In genomic region chr14:31564452-31565179, GRCm38 (mm10) we compare ENCODE assay signal across 8 mouse cellular contexts. TPM values are rescaled to one million over a fixed set of nuclear protein-coding genes. Genes with fewer than 3 reads are reported as not detected.
DNase-seq lines count a peak whose midpoint lies in the region; ATAC-seq and TF ChIP-seq lines count a peak whose summit lies in the region.

No protein-coding gene starts in this region.

- H3K27ac ChIP-seq in liver, adult 2 months (replicated peaks; ENCODE audit: insufficient read depth, low read depth, low read length), result no peak overlapping the region
- no peak overlapping the region for H3K27ac ChIP-seq in liver, embryonic 12.5 days
- H3K27ac ChIP-seq in intestine, embryonic 16.5 days (ENCODE audit: low read length), result peak overlapping the region; percentile 49
- peak overlapping the region; percentile 25; the same call in 1 of the 2 replicates for H3K27ac ChIP-seq in lung, embryonic 15.5 days

- no peak overlapping the region for H3K4me2 ChIP-seq in liver, embryonic 12.5 days
- no peak overlapping the region for H3K4me2 ChIP-seq in intestine, embryonic 16.5 days (ENCODE audit: low read depth, low read length)
- H3K4me2 ChIP-seq in lung, embryonic 15.5 days, result no peak overlapping the region

- 58% methylated on average over 6 of the region's 6 CpGs for whole genome bisulfite sequencing in liver, adult 2 months
- WGBS in liver, embryonic 12.5 days (ENCODE audit: insufficient replicate concordance), result 57% methylated on average over 6 of the region's 6 CpGs
- WGBS in intestine, embryonic 16.5 days, result 19% methylated on average over 6 of the region's 6 CpGs
- 9% methylated on average over 6 of the region's 6 CpGs for WGBS in lung, embryonic 15.5 days

- TF ChIP-seq CTCF in liver, adult 2 months (IDR thresholded peaks at IDR 0.05; ENCODE audit: low read depth, low read length), result no peak

- H3K4me3 ChIP-seq in liver, adult 2 months (ENCODE audit: insufficient read depth, low read depth, low read length), result no peak overlapping the region
- H3K4me3 ChIP-seq in liver, embryonic 12.5 days, result no peak overlapping the region
- H3K4me3 ChIP-seq in intestine, embryonic 16.5 days (ENCODE audit: low read length), result no peak overlapping the region
- no peak overlapping the region for H3K4me3 ChIP-seq in lung, embryonic 15.5 days

- no peak for TF ChIP-seq POLR2A in liver, adult 2 months (IDR thresholded peaks at IDR 0.05; ENCODE audit: extremely low read depth, insufficient read depth, low read length)

- no peaks in the 10 kb centered on the region for H3K4me1 ChIP-seq in liver, adult 2 months (ENCODE audit: control insufficient read depth, insufficient read depth, low read length)
- H3K4me1 ChIP-seq in liver, embryonic 12.5 days, result peaks cover 18% of the 10 kb centered on the region
- H3K4me1 ChIP-seq in intestine, embryonic 16.5 days (ENCODE audit: control insufficient read depth, insufficient read depth, low read length), result peaks cover 28% of the 10 kb centered on the region
- H3K4me1 ChIP-seq in lung, embryonic 15.5 days, result peaks cover 35% of the 10 kb centered on the region

- no peaks in the 10 kb centered on the region for H3K79me2 ChIP-seq in liver, adult 2 months (ENCODE audit: control insufficient read depth, insufficient read depth, low read length)

- no peaks in the 10 kb centered on the region for H3K27me3 ChIP-seq in liver, adult 2 months (ENCODE audit: control insufficient read depth, insufficient read depth, low read length)
- peaks cover 15% of the 10 kb centered on the region; the same call in 1 of the 2 replicates for H3K27me3 ChIP-seq in liver, embryonic 12.5 days (replicated peaks)
- H3K27me3 ChIP-seq in intestine, embryonic 16.5 days (replicated peaks; ENCODE audit: control insufficient read depth, insufficient read depth, low read length), result no peaks in the 10 kb centered on the region
- no peaks in the 10 kb centered on the region for H3K27me3 ChIP-seq in lung, embryonic 15.5 days

- H3K9ac ChIP-seq in liver, adult 2 months (ENCODE audit: low read depth, low read length), result no peak overlapping the region
- no peak overlapping the region for H3K9ac ChIP-seq in liver, embryonic 12.5 days
- H3K9ac ChIP-seq in intestine, embryonic 16.5 days (ENCODE audit: low read depth, low read length), result no peak overlapping the region
- no peak overlapping the region for H3K9ac ChIP-seq in lung, embryonic 15.5 days

- DNase-seq in liver, adult 2 months (ENCODE audit: extremely low read depth, low read depth, low spot score), result peak; percentile 3
- peak; percentile 17 for DNase-seq in fibroblast of lung, adult 2 months (ENCODE audit: low read depth)
- no peak for DNase-seq in B cell, adult 2 months
- no peak for DNase-seq in cerebellum, postnatal 14 days

- H3K36me3 ChIP-seq in liver, adult 2 months (ENCODE audit: control insufficient read depth, insufficient read depth, low read length), result no peaks in the 10 kb centered on the region
- no peaks in the 10 kb centered on the region for H3K36me3 ChIP-seq in liver, embryonic 12.5 days
- H3K36me3 ChIP-seq in intestine, embryonic 16.5 days (ENCODE audit: control insufficient read depth, insufficient read depth, low read length), result no peaks in the 10 kb centered on the region
- no peaks in the 10 kb centered on the region for H3K36me3 ChIP-seq in lung, embryonic 15.5 days

- ATAC-seq in liver, embryonic 12.5 days, result no peak
- peak; percentile 30 for ATAC-seq in intestine, embryonic 16.5 days
- ATAC-seq in lung, embryonic 15.5 days (ENCODE audit: borderline replicate concordance, extremely low read depth, low FRiP score, low TSS enrichment), result peak; percentile 89
- no peak for ATAC-seq in inflammation-experienced regulatory T-cells, adult 6 months

- no peaks in the 10 kb centered on the region for H3K9me3 ChIP-seq in liver, embryonic 12.5 days (replicated peaks)
- H3K9me3 ChIP-seq in intestine, embryonic 16.5 days (ENCODE audit: control insufficient read depth, low read length), result no peaks in the 10 kb centered on the region
- no peaks in the 10 kb centered on the region for H3K9me3 ChIP-seq in lung, embryonic 15.5 days

RNA-seq across cellular contexts. Expression of gene Colq, which starts 26.5 kb away (rescaled TPM):
- under 0.01 TPM in 1 of 2 replicates, not detected in the other for total RNA-seq in liver, adult 2 months (2014; rRNA removed)
- 0.06 and 0.09 TPM in 2 replicates for polyA plus RNA-seq in liver, adult 2 months (2012; rRNA removed)
- 0.05 and 0.22 TPM in 2 replicates for polyA plus RNA-seq in liver, embryonic 12.5 days (2016; fragmentation: Nextera tagmentation; extraction: Ambion mirVana)
- 0.92 and 1.0 TPM in 2 replicates for polyA plus RNA-seq in intestine, embryonic 16.5 days (2015; fragmentation: Nextera tagmentation; extraction: Ambion mirVana)
- 0.87 and 1.9 TPM in 2 replicates for polyA plus RNA-seq in lung, embryonic 15.5 days (2015; fragmentation: Nextera tagmentation; extraction: Ambion mirVana)
- polyA plus RNA-seq in inflammation-experienced regulatory T-cells, adult 6 months (2017; shearing (Covaris generic)), result 1 to 10 TPM; 2.1 to 6.2 (median 3.5) TPM

Comparison
In these comparisons a context has a peak if more than half of its experiments do, and no peak if none do; other contexts are left out.
1. DNase-seq: peak in liver, adult 2 months (single experiment) and fibroblast of lung, adult 2 months (single experiment); none in B cell, adult 2 months (0 of 2) and cerebellum, postnatal 14 days (0 of 2).
2. H3K27ac ChIP-seq: peak in intestine, embryonic 16.5 days (single experiment) and lung, embryonic 15.5 days (single experiment); none in liver, adult 2 months (single experiment) and liver, embryonic 12.5 days (single experiment).
3. ATAC-seq: peak in intestine, embryonic 16.5 days (single experiment) and lung, embryonic 15.5 days (single experiment); none in liver, embryonic 12.5 days (single experiment) and inflammation-experienced regulatory T-cells, adult 6 months (single experiment).